ENCODE assay signal across 8 mouse cellular contexts in the genomic region with DNA sequence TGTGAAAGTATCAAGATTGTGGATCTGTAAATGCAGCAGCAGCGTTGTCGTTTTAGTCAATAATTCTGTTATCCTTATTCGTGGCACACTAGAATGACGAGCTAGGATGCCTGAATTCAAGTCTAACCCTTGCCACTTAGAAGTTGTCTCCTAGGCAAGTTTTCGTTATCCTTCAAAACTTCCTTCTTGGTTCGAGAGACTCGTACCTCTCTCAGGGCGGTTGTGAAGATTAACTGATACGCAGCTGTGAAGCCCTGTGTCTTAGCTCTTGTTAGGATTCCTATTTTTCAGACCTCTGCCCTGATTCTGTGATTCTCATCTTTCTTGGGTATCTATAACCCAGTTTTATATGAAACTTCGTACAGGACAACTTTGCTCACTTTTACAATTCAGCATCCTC. TPM values are rescaled to one million over a fixed set of nuclear protein-coding genes. Genes with fewer than 3 reads are reported as not detected.
DNase-seq lines count a peak whose midpoint lies in the region; ATAC-seq and TF ChIP-seq lines count a peak whose summit lies in the region.

No protein-coding gene starts in this region.

- no peaks in the 10 kb centered on the region for H3K9me3 ChIP-seq in heart, embryonic 13.5 days
- no peaks in the 10 kb centered on the region for H3K9me3 ChIP-seq in MEL (replicated peaks; ENCODE audit: insufficient read depth, low read length)
- H3K9me3 ChIP-seq in heart, postnatal 0 days (replicated peaks; ENCODE audit: control insufficient read depth, low read length): no peaks in the 10 kb centered on the region

- no peak for TF ChIP-seq POLR2A in MEL (IDR thresholded peaks at IDR 0.05; ENCODE audit: control insufficient read depth in 1 of 2, insufficient read depth in 1 of 2, low read depth in 1 of 2, low read length in 2 of 2, poor library complexity in 1 of 2)

- peak overlapping the region; percentile 82 for H3K4me3 ChIP-seq in heart, embryonic 13.5 days
- H3K4me3 ChIP-seq in MEL (ENCODE audit: control insufficient read depth in 1 of 2, insufficient read depth in 1 of 2, low read depth in 2 of 2, low read length in 2 of 2) (peak overlapping the region; percentile 35 to 83), macrophage (ENCODE audit: inconsistent target) (peak overlapping the region; percentile 97)
- peak overlapping the region; percentile 75 for H3K4me3 ChIP-seq in heart, postnatal 0 days (ENCODE audit: low read depth, low read length)

- peak overlapping the region; percentile 93 for H3K9ac ChIP-seq in heart, embryonic 13.5 days
- H3K9ac ChIP-seq in MEL (ENCODE audit: control insufficient read depth, low read depth, low read length, poor library complexity, severe bottlenecking): peak overlapping the region; percentile 97
- 0 out of 2 replicates have a peak overlapping the region, but pooled peaks have one; percentile 75 for H3K9ac ChIP-seq in heart, postnatal 0 days (replicated peaks; ENCODE audit: low read depth, low read length)

- H3K4me1 ChIP-seq in heart, embryonic 13.5 days: peaks cover 41% of the 10 kb centered on the region
- H3K4me1 ChIP-seq in MEL (ENCODE audit: control insufficient read depth in 1 of 2, insufficient read depth in 2 of 2, low read length in 2 of 2): peaks cover 0 to 20% of the 10 kb centered on the region in 2 experiments; a peak in 2 of 4 replicates
- H3K4me1 ChIP-seq in heart, postnatal 0 days (ENCODE audit: control insufficient read depth, insufficient read depth): 0 out of 2 replicates have a peak, but pooled peaks cover 4% of the 10 kb centered on the region

- no peak for TF ChIP-seq CTCF in MEL (IDR thresholded peaks at IDR 0.05 in 2 of 3, conservative IDR thresholded peaks at IDR 0.05 in 1 of 3; ENCODE audit: control insufficient read depth in 1 of 3, insufficient read depth in 1 of 3, low read depth in 2 of 3, low read length in 3 of 3, poor library complexity in 1 of 3, severe bottlenecking in 1 of 3)
- TF ChIP-seq CTCF in heart, postnatal 0 days (IDR thresholded peaks at IDR 0.05; ENCODE audit: low read depth): no peak

- H3K36me3 ChIP-seq in heart, embryonic 13.5 days: peaks cover 12% of the 10 kb centered on the region
- H3K36me3 ChIP-seq in MEL (ENCODE audit: control insufficient read depth in 1 of 2, insufficient read depth in 2 of 2, low read length in 2 of 2) (peaks cover 0 to 37% of the 10 kb centered on the region in 2 experiments; a peak in 2 of 4 replicates), macrophage (ENCODE audit: inconsistent target) (0 out of 2 replicates have a peak, but pooled peaks cover 1% of the 10 kb centered on the region)
- peaks cover 13% of the 10 kb centered on the region; the same call in 1 of the 2 replicates for H3K36me3 ChIP-seq in heart, postnatal 0 days (replicated peaks; ENCODE audit: control insufficient read depth, insufficient read depth, low read length)

- peak overlapping the region; percentile 90 for H3K4me2 ChIP-seq in heart, embryonic 13.5 days
- H3K4me2 ChIP-seq in heart, postnatal 0 days (ENCODE audit: low read depth, low read length): peak overlapping the region; percentile 89

- H3K79me2 ChIP-seq in MEL (ENCODE audit: control insufficient read depth, insufficient read depth, low read length, poor library complexity): peaks cover 54% of the 10 kb centered on the region
- H3K79me2 ChIP-seq in macrophage (ENCODE audit: inconsistent target): peaks cover 76% of the 10 kb centered on the region

- peak in 1 of 2 experiments; percentile 23; a peak in 2 of 4 replicates for TF ChIP-seq EP300 in MEL (IDR thresholded peaks at IDR 0.05; ENCODE audit: low read depth in 1 of 2, low read length in 2 of 2)
- TF ChIP-seq EP300 in heart, postnatal 0 days (IDR thresholded peaks at IDR 0.05; ENCODE audit: low read depth): no peak

- TF ChIP-seq RAD21 in MEL (IDR thresholded peaks at IDR 0.05; ENCODE audit: low read depth, low read length): no peak

- WGBS in heart, embryonic 13.5 days: 40% methylated on average over 10 of the region's 10 CpGs
- 43% methylated on average over 10 of the region's 10 CpGs for WGBS in heart, postnatal 0 days
- 34% methylated on average over 10 of the region's 10 CpGs for WGBS in macrophage (ENCODE audit: missing documents)

- ATAC-seq in heart, embryonic 13.5 days (ENCODE audit: extremely low read depth, insufficient number of reproducible peaks, low FRiP score, low TSS enrichment): no peak
- no peak for ATAC-seq in heart, postnatal 0 days (ENCODE audit: insufficient read depth, low read depth)

- H3K27me3 ChIP-seq in heart, embryonic 13.5 days (replicated peaks): no peaks in the 10 kb centered on the region
- H3K27me3 ChIP-seq in MEL (ENCODE audit: control insufficient read depth in 1 of 2, insufficient read depth in 2 of 2, low read length in 2 of 2): no peaks in the 10 kb centered on the region
- no peaks in the 10 kb centered on the region for H3K27me3 ChIP-seq in heart, postnatal 0 days (ENCODE audit: control insufficient read depth, insufficient read depth, low read length)

- H3K27ac ChIP-seq in heart, embryonic 13.5 days (replicated peaks): no peak overlapping the region
- H3K27ac ChIP-seq in MEL (ENCODE audit: control insufficient read depth, low read depth, low read length) (peak overlapping the region; percentile 20; the same call in 1 of the 2 replicates), macrophage (no peak overlapping the region)
- no peak overlapping the region for H3K27ac ChIP-seq in heart, postnatal 0 days (ENCODE audit: low read depth)

- DNase-seq in heart, adult 8-10 months (ENCODE audit: low spot score): no peak
- peak; percentile 72 for DNase-seq in MEL (ENCODE audit: low read depth, low spot score)
- DNase-seq in heart, postnatal 0 days (ENCODE audit: low spot score): no peak
- no peak for DNase-seq in adrenal gland, adult 18-20 months (ENCODE audit: low spot score in 2 of 2)
- no peak for DNase-seq in spleen, postnatal 10 days (ENCODE audit: low spot score in 2 of 2)
- DNase-seq in cerebellum, postnatal 4 days (ENCODE audit: low spot score in 2 of 2): no peak

TF ChIP-seq in MEL, 35 proteins besides CTCF, POLR2A, EP300 and RAD21:
- TF ChIP-seq MAX (IDR thresholded peaks at IDR 0.05; ENCODE audit: low read length): peak; percentile 17; the same call in 1 of the 2 replicates
- TF ChIP-seq JUND (IDR thresholded peaks at IDR 0.05; ENCODE audit: low read depth, low read length): no peak
- no peak for TF ChIP-seq MAFK (IDR thresholded peaks at IDR 0.05; ENCODE audit: borderline replicate concordance, low read depth, low read length)
- TF ChIP-seq USF1 (IDR thresholded peaks at IDR 0.05; ENCODE audit: low read depth, low read length): no peak
- peak; percentile 32; the same call in 1 of the 2 replicates for TF ChIP-seq NRF1 (IDR thresholded peaks at IDR 0.05; ENCODE audit: insufficient read depth, low read depth, low read length, poor library complexity, severe bottlenecking)
- TF ChIP-seq HCFC1 (IDR thresholded peaks at IDR 0.05; ENCODE audit: low read depth, low read length): 0 out of 2 replicates have a peak, but pooled peaks have one; percentile 19
- no peak for TF ChIP-seq TCF12 (IDR thresholded peaks at IDR 0.05; ENCODE audit: low read depth, low read length)
- 0 out of 2 replicates have a peak, but pooled peaks have one; percentile 7 for TF ChIP-seq ETS1 (IDR thresholded peaks at IDR 0.05; ENCODE audit: low read depth, low read length)
- TF ChIP-seq GABPA (IDR thresholded peaks at IDR 0.05; ENCODE audit: low read depth, low read length): no peak
- TF ChIP-seq GATA1 (IDR thresholded peaks at IDR 0.05; ENCODE audit: low read depth, low read length): peak; percentile 53; the same call in 1 of the 2 replicates
- peak; percentile 3; the same call in 1 of the 2 replicates for TF ChIP-seq SMC3 (IDR thresholded peaks at IDR 0.05; ENCODE audit: low read depth, low read length)
- TF ChIP-seq RCOR1 (IDR thresholded peaks at IDR 0.05; ENCODE audit: low read depth, low read length): 0 out of 2 replicates have a peak, but pooled peaks have one; percentile 51
- TF ChIP-seq POLR2AphosphoS5 (IDR thresholded peaks at IDR 0.05; ENCODE audit: borderline replicate concordance, low read depth, low read length): no peak
- peak; percentile 75 for TF ChIP-seq SIN3A (IDR thresholded peaks at IDR 0.05; ENCODE audit: low read length)

RNA-seq across cellular contexts. Expression of a gene that starts 0.8 kb away (rescaled TPM):
- 14.7 and 15.4 TPM in 2 replicates for polyA plus RNA-seq in heart, embryonic 13.5 days (2015; fragmentation: Nextera tagmentation; extraction: Ambion mirVana)
- total RNA-seq in heart, adult 8-10 months (2022): 10 to 100 TPM; 15.7 to 19.5 (median 17.5) TPM
- 33.8 and 42.8 TPM in 2 replicates for total RNA-seq in MEL (2012; rRNA removed)
- polyA plus RNA-seq in MEL (2012; ENCODE audit: insufficient read depth in 1 of 2, insufficient read length in 2 of 2, low read depth in 1 of 2, low replicate concordance in 2 of 2, missing spikeins in 1 of 2) (100 to 1,000 TPM in 1 of 2 experiments, 10 to 100 TPM in 1; 37.2 to 119 TPM), macrophage (2018) (25.9 to 41.8 TPM (median 39.9 TPM) in 3 replicates)
- total RNA-seq in heart, postnatal 0 days (2014; rRNA removed; ENCODE audit: low replicate concordance): 6.6 and 24.4 TPM in 2 replicates
- polyA plus RNA-seq in heart, postnatal 0 days (2015; fragmentation: Nextera tagmentation; extraction: Ambion mirVana): 11.5 and 12.5 TPM in 2 replicates
- 100 to 1,000 TPM in 25 of 26 experiments, 10 to 100 TPM in 1; 93.6 to 326 (median 189) TPM for total RNA-seq in macrophage (2018; cell fraction: chromatin; rRNA removed)
- total RNA-seq in macrophage (2018; cell fraction: cytosol; rRNA removed): 10 to 100 TPM; 32.1 to 70.9 (median 47.3) TPM
- 100 to 1,000 TPM in 19 of 26 experiments, 10 to 100 TPM in 7; 58.8 to 164 (median 112) TPM for total RNA-seq in macrophage (2018; cell fraction: nucleus; rRNA removed)
- 10 to 100 TPM; 30.2 to 33.6 TPM for total RNA-seq in adrenal gland, adult 18-20 months (2021)

RNA-seq across cellular contexts. Expression of a gene that starts 1.1 kb away (rescaled TPM):
- 59.4 and 62.3 TPM in 2 replicates for polyA plus RNA-seq in heart, embryonic 13.5 days (2015; fragmentation: Nextera tagmentation; extraction: Ambion mirVana)
- 10 to 100 TPM; 19.7 to 20.5 (median 20.2) TPM for total RNA-seq in heart, adult 8-10 months (2022)
- 101 and 109 TPM in 2 replicates for total RNA-seq in MEL (2012; rRNA removed)
- polyA plus RNA-seq in MEL (2012; ENCODE audit: insufficient read depth in 1 of 2, insufficient read length in 2 of 2, low read depth in 1 of 2, low replicate concordance in 2 of 2, missing spikeins in 1 of 2): 100 to 1,000 TPM in 1 of 2 experiments, 10 to 100 TPM in 1; 95.6 to 114 TPM
- 31.3 and 36.9 TPM in 2 replicates for total RNA-seq in heart, postnatal 0 days (2014; rRNA removed; ENCODE audit: low replicate concordance)
- 45.3 and 45.4 TPM in 2 replicates for polyA plus RNA-seq in heart, postnatal 0 days (2015; fragmentation: Nextera tagmentation; extraction: Ambion mirVana)
- 100 to 1,000 TPM in 14 of 26 experiments, 10 to 100 TPM in 12; 25.7 to 159 (median 104) TPM for total RNA-seq in macrophage (2018; cell fraction: chromatin; rRNA removed)
- total RNA-seq in macrophage (2018; cell fraction: cytosol; rRNA removed): 10 to 100 TPM; 31.8 to 63.3 (median 48.7) TPM
- 100 to 1,000 TPM in 8 of 26 experiments, 10 to 100 TPM in 18; 38.8 to 153 (median 92.1) TPM for total RNA-seq in macrophage (2018; cell fraction: nucleus; rRNA removed)
- 37.7 to 54.0 TPM (median 47.5 TPM) in 3 replicates for polyA plus RNA-seq in macrophage (2018)
- total RNA-seq in adrenal gland, adult 18-20 months (2021): 10 to 100 TPM; 36.4 to 37.1 TPM
